Mouse (Mus musculus) splenic B cell, adult 2 months (primary cell): ENCODE measurements around the gene Utp3.

Source experiments
- DNase-seq: peaks from one replicate; pipeline ENCODE4 v3.0.0-alpha.2; 2011; ENCODE audit warnings: low read depth, low spot score
- H3K27me3 ChIP-seq: 2 replicates; pipeline ENCODE4 v1.6.1; 2012; ENCODE audit warnings: mild to moderate bottlenecking, low read length, moderate library complexity, mixed read lengths; ENCODE audit not compliant: control insufficient read depth, poor library complexity, insufficient read depth, severe bottlenecking
- H3K36me3 ChIP-seq: 2 replicates; pipeline ENCODE4 v1.6.1; 2012; ENCODE audit warnings: mild to moderate bottlenecking, low read length, moderate library complexity, mixed read lengths; ENCODE audit not compliant: control insufficient read depth, poor library complexity, insufficient read depth, severe bottlenecking

The Utp3 gene

GRCm38 (mm10) chr5:88587211-88587934 lies 33.1 kb downstream of the Utp3 start:
- no peak for DNase-seq
- no peaks in the 10 kb centered on the region for H3K36me3 ChIP-seq

GRCm38 (mm10) chr5:88588481-88588880 lies 34.2 kb downstream of the Utp3 start:
- Histone ChIP-seq H3K27me3 (no peaks in the 10 kb centered on the region), H3K36me3 (no peaks in the 10 kb centered on the region)
- no peak for DNase-seq

More at GRCm38 (mm10) chr5:88587211-88587934, 33.1 kb downstream of the Utp3 start:
- H3K27me3 ChIP-seq = no peaks in the 10 kb centered on the region

DNA sequence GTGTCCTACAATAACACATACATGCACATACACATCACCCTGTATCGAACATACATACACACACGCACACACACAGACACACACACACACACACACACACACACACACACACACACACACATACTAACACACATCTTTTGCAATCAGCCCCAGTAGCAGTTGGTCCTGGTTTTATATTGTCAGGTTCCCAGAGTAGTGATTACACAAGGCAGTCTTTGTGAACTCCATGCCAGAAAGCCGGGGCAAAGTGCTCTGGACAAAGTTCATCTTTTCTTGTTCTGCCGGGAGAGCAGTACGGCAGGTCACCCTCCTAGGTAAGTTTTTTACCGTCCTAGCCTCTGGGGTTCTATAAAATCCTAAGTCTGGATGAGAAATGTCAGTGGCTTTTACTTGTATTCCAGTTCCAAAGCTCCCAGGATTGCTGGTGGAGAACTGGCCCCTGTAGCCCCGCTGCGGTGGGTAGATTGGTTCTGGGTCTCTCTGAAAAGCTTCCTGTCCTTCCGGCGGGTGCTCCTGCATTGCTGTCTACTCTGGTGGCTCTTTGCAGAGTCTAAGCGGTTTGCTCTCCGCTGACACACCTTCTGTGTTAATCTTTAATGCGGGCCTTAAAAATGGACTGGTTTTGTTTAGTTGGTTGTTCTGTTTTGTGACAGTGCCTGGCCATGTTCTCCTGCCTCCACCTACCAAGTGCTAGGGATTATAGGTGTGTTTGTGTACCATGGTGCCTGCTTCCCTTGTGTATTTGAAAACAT lies 39.3 kb downstream of the Utp3 start:
- no peak for DNase-seq
- Histone ChIP-seq H3K36me3 (no peaks in the 10 kb centered on the region), H3K27me3 (no peaks in the 10 kb centered on the region)

DNA sequence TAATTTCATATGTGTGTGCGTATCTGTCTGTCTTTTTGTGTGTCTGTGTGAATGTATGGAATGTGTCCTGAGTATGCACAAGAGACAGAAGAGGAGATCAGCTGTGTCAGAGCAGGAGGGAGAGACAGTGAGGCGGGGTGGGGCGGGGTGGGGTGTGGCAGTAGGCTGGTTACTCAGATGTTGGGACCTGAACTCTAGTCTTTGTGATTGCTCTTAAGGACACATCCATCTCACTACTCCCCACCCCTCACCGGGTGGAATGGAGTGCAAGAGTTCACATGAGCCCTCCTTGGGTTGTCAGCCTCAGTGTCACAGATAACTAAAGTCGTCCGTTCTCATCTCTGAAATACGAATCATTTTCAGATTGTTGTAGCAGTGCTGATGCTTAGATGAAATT lies 39.9 kb downstream of the Utp3 start:
- Histone ChIP-seq H3K36me3 (no peaks in the 10 kb centered on the region), H3K27me3 (no peaks in the 10 kb centered on the region)
- no peak for DNase-seq

DNA sequence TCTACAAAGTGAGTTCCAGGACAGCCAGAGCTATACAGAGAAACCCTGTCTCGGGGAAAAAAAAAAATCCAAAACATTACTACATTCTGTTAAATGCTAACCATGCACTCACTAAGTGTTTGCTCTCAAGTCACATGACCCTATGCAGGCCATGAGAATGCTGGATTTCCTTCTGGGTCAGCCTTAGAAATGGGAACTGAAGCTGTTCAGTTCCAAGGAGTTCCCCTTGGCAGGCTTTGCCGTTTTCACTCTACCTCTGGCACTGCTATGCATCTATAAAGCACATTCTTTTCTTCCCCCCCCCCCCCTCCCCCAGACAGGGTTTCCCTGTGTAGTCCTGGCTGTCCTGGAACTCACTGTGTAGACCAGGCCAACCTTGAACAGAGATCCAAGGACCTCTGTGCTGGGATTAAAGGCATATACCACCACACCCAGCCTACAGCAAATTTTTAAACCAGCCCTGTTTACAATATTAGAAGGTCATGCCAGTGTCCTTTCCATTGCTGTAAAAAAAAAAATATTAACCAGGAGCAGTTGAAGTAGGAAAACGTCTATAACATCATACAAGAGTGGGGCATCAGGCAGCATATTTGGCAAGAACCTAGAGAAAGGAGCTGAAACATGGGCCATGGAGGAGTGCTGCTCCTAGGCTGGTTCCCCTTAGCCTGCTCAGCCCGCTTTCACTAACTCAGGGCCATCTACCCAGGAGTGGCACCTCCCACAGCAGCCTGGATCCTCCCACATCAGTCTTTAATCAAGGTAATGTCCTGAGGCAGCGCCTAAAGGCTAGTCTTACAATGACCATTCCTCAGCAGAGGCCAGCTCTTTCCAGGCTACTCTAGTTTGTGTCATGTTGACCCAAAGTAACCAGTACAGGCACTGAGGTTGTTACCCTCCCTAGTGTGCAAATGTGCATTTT lies 41.5 kb downstream of the Utp3 start:
- no peak for DNase-seq
- Histone ChIP-seq H3K36me3 (no peaks in the 10 kb centered on the region), H3K27me3 (no peaks in the 10 kb centered on the region)

- Histone ChIP-seq H3K27me3 (no peaks in the 10 kb centered on the region), H3K36me3 (no peaks in the 10 kb centered on the region)
- DNase-seq = no peak
Observed at GRCm38 (mm10) chr5:88598961-88599360, 44.7 kb downstream of the Utp3 start.

GRCm38 (mm10) chr5:88602030-88602429 lies 47.8 kb downstream of the Utp3 start:
- DNase-seq = no peak
- H3K36me3 ChIP-seq = no peaks in the 10 kb centered on the region
- no peaks in the 10 kb centered on the region for H3K27me3 ChIP-seq

GRCm38 (mm10) chr5:88602713-88603112 lies 48.5 kb downstream of the Utp3 start:
- Histone ChIP-seq H3K36me3 (no peaks in the 10 kb centered on the region), H3K27me3 (no peaks in the 10 kb centered on the region)
- no peak for DNase-seq

DNA sequence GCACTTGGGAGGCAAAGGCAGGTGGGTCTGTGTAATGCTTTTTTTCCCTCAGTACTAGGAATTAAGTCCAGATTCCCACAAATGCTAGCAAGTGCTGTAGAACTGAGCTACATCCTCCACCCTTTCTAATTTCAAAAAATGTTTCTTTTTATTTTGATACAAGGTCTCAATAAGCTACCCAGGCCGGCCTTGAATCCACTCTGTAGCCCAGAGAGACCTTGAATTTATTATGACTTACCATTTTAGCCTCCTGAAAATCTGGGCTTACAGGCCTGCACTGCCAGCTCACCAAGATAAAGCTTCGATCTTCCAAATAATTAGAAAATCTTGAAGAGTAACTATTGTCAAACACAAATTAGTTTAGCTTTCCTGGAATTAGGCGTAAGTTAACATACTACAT lies 49.8 kb downstream of the Utp3 start:
- no peak for DNase-seq
- no peaks in the 10 kb centered on the region for H3K27me3 ChIP-seq
- H3K36me3 ChIP-seq = no peaks in the 10 kb centered on the region

DNA sequence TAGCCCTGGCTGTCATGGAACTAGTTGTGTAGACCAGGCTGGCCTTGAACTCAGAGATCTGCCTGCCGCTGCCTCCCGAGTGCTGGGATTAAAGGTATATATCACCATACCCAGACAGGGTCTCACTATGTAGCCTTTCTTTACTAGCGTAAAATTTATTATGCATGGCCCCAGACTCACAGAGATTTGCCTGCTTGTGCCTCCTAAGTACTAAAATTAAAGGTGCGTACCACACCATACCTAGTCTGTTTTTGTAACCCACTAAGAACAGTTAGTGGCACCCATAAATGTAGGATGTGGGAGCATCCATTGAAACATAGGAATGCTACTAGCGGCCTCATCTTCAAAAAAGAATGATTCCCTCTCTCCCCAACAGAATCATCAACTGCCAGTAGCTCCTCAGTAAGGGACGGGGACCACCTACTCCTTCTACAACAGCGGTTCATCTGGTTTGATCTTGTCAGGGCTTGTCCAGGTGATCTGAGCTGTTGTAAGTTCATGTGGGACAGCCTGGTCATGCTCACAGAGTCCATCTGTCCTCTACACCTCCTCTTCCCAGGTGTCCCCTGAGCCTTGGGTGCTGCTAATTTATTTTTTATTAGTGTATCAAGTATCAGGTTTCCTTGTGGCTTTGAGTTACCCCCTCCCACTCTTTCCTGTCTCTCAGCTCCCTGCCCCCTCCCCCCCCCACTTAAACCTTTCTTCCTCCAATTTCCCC lies 50.5 kb downstream of the Utp3 start:
- Histone ChIP-seq H3K36me3 (no peaks in the 10 kb centered on the region), H3K27me3 (no peaks in the 10 kb centered on the region)
- DNase-seq = no peak
